Mouse (Mus musculus) layer of hippocampus, adult 2 months (tissue): Measurements from ENCODE around the gene Zfp141. TPM values are rescaled to one million over a fixed set of nuclear protein-coding genes. Genes with fewer than 3 reads are reported as not detected.

Source experiments
- DNase-seq, 2 experiments: peaks; one replicate each; pipeline ENCODE4 v3.0.0; 2022; ENCODE audit warnings: low spot score in 2 of 2
- H3K27ac ChIP-seq: fragments of 200-600 bp; 2 replicates; pipeline ENCODE4 v1.8.1; 2022
- H3K4me3 ChIP-seq: fragments of 200-600 bp; 2 replicates; pipeline ENCODE4 v1.8.1; 2022; ENCODE audit warnings: mild to moderate bottlenecking
- CTCF ChIP-seq: fragments of 200-600 bp; conservative IDR thresholded peaks from 2 replicates; pipeline ENCODE4 v1.8.1; 2022; ENCODE audit warnings: antibody characterized with exemption, mild to moderate bottlenecking, moderate library complexity
- long read RNA-seq, 2 experiments: library from polyadenylated mRNA; stranded (forward); transcript quantifications; one replicate each; pipeline ENCODE4 v2.0.0; 2021; ENCODE audit warnings: borderline mapping rate in 2 of 2
- total RNA-seq, 2 experiments: library from RNA; stranded (reverse); gene quantifications; 2 replicates each; pipeline ENCODE4 v1.2.3; 2021

The Zfp141 gene
- total RNA-seq = 10 to 100 TPM; 20.8 TPM
- long read RNA-seq, experiment 1, full-length matches to known transcripts = 2 of 7 reads
- long read RNA-seq, experiment 1, partial matches to known transcripts = 0 of 7 reads
- long read RNA-seq, experiment 1, other reads (novel, unspliced or antisense) = 5 of 7 reads
- long read RNA-seq, experiment 2, full-length matches to known transcripts = 1 of 13 reads
- long read RNA-seq, experiment 2, partial matches to known transcripts = 0 of 13 reads
- long read RNA-seq, experiment 2, other reads (novel, unspliced or antisense) = 12 of 13 reads

DNA sequence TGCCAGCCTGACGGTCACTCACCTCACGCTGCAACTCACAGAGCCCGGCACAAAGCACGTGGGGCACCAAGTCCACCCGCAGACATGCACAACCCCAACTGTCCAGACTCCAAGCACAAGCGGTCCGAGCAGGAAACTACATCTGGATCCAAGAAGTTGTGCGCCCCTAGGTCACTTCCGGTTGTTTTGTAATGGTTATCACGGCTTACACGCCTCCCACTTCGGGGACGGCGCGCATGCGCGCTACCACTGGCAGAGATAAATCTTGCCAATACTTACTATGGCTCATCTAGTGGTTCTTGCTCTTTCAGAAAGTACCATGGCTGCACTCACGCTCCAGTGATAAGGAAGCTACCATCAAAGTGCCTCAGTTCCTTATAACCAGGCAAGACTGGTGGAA is at the start of gene Zfp141:
Gene Zfp141 (minus strand): TSS at position 153 of the 400 bp plus-strand sequence.
- Histone ChIP-seq H3K4me3 (peak within 1 kb of the TSS; percentile 73), H3K27ac (peak within 1 kb of the TSS; percentile 80)
- DNase-seq = peak; percentile 85 to 86
- 0 out of 2 replicates have a peak, but pooled peaks have one; percentile 35 for TF ChIP-seq CTCF

DNA sequence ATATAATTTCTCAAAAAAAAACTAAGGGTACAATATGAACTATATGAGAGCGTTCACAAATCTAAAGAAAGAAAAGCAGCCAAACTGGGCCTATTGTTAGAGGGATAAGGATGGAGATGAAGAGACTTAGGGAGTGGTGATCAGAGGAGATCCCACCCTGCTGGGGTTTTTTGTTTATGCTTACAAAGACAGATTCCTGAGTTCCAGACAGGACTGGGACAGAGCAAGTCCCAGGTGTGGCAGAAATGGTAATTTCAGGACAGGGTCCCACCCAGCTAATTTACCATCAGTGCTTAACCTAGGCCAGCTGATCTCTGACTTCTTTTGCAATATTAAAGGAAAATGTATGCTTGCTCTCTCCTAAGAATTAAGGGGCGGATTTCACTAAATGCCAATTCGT is 46.2 kb upstream of the Zfp141 start:
- no peak for DNase-seq
- H3K27ac ChIP-seq = no peak overlapping the region
- no peak for TF ChIP-seq CTCF
- H3K4me3 ChIP-seq = no peak overlapping the region

DNA sequence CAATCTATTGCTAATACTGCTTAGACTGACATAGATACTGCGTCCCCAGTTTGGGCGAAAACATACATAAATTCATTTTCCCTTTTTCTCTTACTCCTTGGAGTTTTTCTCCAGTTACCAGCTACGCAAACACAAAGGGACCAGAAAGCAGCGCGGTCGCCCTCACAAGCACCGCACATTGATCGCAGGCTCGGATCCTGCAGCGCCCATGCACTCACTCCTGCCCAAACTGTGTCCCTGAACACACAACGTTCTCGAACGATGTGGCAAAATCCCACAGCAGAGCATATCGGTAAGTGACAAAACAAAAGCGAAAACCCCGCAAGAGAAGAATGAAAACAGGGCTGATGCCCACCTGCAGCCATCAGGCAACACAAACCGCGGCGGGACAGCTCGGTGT is 354 bp downstream of the Zfp141 start:
- H3K4me3 ChIP-seq = peak overlapping the region; percentile 73
- peak; percentile 8 to 12 for DNase-seq
- no peak for TF ChIP-seq CTCF
- peak overlapping the region; percentile 80 for H3K27ac ChIP-seq

DNA sequence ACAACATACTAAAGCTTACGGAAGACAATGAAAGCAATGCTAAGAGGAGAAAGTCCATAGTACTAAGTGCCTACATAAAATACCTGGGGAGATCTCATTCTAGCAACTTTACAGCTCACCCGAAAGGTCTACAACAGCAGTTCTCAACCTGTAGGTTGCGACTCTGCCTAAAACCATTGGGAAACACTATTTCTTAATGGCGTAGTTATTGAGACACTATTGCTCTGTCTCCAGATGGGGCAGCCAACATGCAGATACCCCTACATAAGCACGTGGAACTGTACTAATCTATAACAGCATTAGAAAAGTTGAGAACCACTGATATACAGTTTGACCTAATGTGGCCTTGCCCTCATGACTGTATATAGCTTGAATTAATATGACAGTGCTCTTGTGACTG is 7.3 kb downstream of the Zfp141 start:
- no peak for DNase-seq
- no peak for TF ChIP-seq CTCF
- H3K4me3 ChIP-seq = no peak overlapping the region
- no peak overlapping the region for H3K27ac ChIP-seq

DNA sequence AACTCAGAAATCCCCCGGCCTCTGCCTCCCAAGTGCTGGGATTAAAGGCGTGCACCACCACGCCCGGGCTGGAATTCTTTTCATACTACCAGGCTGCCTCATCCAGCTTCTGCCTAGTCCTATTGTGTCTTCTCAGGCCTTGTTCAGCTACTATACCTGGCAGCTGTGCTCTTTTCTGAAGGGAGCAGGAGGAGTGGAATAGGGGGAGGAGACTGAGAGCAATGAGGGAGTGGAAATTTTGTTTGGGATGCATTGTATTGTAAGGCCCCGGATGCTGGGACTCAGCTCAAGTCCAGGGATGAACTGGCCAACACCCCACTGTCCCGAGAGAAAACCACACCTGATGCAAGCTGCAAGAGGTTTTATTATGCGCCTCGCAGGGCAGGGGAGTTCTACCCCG is 8.2 kb downstream of the Zfp141 start:
- DNase-seq = no peak
- Histone ChIP-seq H3K27ac (no peak overlapping the region), H3K4me3 (no peak overlapping the region)
- TF ChIP-seq CTCF = no peak

DNA sequence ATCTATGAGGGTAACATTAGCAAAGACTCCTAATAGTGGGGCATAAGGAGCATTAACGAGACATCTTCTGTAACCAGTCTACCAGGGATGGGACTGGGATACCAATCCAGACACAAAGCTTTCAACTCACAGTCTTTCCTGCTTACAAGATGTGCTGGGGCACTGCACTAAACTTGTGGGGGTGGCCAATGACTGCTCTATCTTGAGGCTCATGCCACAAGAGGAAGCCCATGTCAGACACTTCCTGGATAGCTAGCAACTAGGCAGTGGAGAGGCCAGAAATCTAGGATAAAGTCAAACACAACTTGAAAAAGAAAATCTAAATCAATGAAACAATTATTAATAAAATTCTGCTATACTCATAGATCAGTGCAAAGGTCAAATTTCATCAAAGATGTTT is 9.3 kb downstream of the Zfp141 start:
- no peak for DNase-seq
- no peak overlapping the region for H3K27ac ChIP-seq

DNA sequence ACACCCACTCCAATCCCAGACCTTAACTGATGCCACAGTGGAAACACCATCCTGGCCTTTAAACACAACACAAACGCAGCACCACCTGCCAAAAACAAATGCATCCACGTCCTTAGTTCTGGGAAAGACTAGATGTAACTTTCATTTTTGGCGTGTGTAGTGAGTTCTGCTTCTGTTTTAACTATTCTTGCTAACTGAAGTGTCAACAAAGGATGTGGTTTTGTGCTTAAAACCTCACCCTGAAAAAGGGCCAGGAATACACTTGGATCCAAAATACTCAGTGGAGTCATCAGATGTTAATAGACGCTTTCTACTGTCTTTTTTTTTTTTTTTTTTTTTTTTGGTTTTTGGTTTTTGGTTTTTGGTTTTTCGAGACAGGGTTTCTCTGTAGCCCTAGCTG is 14.7 kb downstream of the Zfp141 start:
- H3K27ac ChIP-seq = no peak overlapping the region
- DNase-seq = no peak
- no peak for TF ChIP-seq CTCF
- no peak overlapping the region for H3K4me3 ChIP-seq

More for the DNA sequence above, 9.3 kb downstream of the Zfp141 start:
- H3K4me3 ChIP-seq = no peak overlapping the region
- no peak for TF ChIP-seq CTCF

DNA sequence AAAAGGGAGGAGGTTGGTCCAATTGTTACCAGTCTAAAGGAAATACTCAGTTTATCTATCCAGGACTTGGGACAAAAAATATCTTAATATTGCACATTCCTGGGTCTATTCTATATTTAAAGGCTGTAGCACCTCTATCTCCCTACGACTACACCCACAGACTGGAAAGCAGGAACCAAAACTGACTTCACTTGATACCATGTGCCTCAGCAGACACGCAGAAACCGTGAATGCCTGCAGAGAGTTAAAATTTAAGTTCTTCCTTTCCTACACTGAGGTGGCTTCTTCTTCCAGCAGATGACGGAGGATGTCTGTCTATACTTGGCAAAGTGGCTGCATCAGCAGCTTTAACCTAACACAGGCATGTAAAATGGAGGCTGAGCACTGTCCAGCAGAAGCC is 15.2 kb downstream of the Zfp141 start:
- no peak overlapping the region for H3K27ac ChIP-seq
- no peak overlapping the region for H3K4me3 ChIP-seq
- no peak for TF ChIP-seq CTCF
- DNase-seq = no peak

DNA sequence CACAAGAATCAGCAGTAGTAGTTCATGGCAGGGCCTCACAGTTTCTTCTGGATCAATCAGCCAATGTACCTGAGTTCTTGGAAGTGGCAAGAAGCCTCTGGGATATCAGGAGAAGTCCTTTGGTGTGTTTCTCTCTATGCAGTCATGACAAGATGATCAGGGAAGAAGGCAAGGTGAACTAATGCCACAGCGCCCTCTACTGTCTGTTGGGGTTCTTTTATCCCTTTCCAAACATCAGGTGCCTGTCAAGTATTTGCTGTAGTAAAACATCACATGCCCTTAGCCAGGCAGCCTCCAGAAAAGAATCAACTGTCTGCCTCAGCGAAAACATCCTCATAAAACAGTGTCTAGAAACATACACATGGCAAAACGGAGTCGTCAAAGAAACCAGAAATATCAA is 50.9 kb downstream of the Zfp141 start:
- no peak for DNase-seq
- Histone ChIP-seq H3K27ac (no peak overlapping the region), H3K4me3 (no peak overlapping the region)
- no peak for TF ChIP-seq CTCF

DNA sequence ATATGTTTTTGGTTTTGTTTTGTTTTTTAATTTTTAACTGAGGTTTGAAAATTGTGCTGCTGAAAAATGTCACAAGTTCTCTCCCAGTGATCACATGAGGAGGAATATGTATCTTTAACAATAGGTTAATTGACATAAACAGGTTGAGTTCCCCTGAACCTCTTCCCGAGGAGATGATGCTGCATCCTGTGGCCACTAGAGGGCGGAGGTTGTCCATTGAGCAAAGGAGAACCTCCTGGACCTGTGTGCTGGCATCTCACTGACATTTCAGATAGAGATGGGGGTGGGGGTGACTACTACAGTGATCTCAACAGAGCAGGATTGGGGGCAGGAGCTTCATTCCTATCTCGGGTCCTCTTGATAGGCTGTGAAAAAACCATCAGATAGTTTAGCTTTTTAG is 54.9 kb downstream of the Zfp141 start:
- TF ChIP-seq CTCF = peak; percentile 58
- no peak for DNase-seq
- Histone ChIP-seq H3K4me3 (no peak overlapping the region), H3K27ac (no peak overlapping the region)

DNA sequence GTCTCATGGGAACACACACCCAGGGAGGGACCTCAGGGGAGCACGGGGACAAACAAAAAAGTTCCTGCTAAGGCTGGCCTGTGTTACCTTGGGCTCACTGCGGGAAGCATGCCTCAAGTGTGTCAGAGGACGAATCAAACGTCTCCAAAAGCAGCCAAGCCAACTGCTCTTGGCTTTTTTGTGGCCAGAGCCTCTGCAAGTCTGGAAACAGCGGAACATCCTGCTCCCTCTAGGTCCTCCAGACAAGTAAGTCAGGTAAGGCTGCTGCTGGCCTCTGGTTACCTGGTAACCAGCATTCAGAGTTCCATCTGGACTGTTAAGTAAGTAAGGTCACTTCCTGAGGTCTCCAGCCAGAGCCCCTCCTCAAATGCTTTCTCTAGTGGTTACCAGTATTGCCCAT is 57.7 kb downstream of the Zfp141 start, which contains the start of gene 4933421I07Rik:
Gene 4933421I07Rik (minus strand): TSS at position 271 of the 400 bp plus-strand sequence.
- no peak within 1 kb of the TSS for H3K27ac ChIP-seq

DNA sequence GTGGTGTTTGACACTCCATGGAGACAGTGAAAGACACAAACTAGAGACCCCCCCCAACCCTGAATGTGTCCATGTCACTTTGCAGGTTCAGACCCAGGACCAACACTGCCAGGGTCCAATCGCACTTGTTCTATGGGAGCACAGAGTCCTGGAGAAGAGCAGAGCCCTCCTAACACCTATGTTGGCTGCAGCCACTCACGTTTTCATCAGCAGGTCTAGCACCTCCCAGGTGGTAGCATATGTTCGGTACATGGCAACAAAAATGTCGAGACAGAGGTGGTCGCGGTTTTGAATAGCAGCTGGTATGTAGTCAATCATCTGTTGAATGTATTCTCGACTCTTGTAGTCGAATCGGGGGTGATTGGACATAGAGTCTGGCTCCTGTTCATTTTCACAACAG is 58.2 kb downstream of the Zfp141 start:
- TF ChIP-seq CTCF = no peak
- DNase-seq = no peak
- Histone ChIP-seq H3K27ac (no peak overlapping the region), H3K4me3 (no peak overlapping the region)

More for the DNA sequence above, 57.7 kb downstream of the Zfp141 start, which contains the start of gene 4933421I07Rik:
- TF ChIP-seq CTCF = no peak
- no peak for DNase-seq
- no peak within 1 kb of the TSS for H3K4me3 ChIP-seq

Other genes with a start within 250 kb of the Zfp141 start
- not detected for gene Vmn2r61, start 245.7 kb downstream of the Zfp141 start, total RNA-seq
- gene 4933421I07Rik, start 57.6 kb downstream of the Zfp141 start, total RNA-seq = not detected
- gene Gm21028, start 72.8 kb upstream of the Zfp141 start, total RNA-seq = not detected
- 1 to 10 TPM; 2.3 to 2.4 TPM for gene Zfp977, start 86.8 kb upstream of the Zfp141 start, total RNA-seq
- 1 to 10 TPM; 3.9 to 4.7 TPM for gene Zfp976, start 136.8 kb upstream of the Zfp141 start, total RNA-seq
- 1 to 10 TPM; 7.3 to 7.6 TPM for gene Zfp975, start 187.0 kb upstream of the Zfp141 start, total RNA-seq
- gene Gm17067, start 221.3 kb upstream of the Zfp141 start, total RNA-seq = not detected